Mouse (Mus musculus) testis, postnatal 14 days (tissue): Measurements from ENCODE around the gene Ank3.
A peak's percentile ranks its signal among the peaks of the same experiment; 100 is the strongest.

Experiments
- DNase-seq: peaks from one replicate; pipeline ENCODE4 v3.0.0; 2021; ENCODE audit warnings: low spot score

Ank3 gene

DNA sequence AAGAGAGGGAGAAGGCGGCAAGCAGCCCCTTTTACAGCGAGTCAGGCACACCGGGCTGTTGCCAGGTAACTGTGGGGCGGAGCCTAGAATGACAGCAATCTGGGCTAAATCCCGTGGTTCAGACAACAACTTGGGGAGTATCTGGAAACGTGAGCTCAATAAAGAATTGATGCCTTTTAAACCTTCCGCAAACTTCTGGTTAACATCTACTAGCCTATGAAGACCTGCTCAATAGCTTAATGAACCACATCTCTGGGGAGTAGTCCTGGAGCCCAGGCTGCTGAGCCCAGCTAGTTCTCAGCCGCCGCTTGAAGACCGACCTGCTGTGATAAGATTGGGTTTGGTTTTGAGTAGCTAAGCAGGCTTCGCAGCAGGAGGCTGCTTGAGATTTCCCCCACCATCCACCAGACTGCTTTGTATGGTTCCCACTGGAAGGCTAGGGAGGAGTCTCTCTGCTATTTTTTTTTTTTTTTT lies 175.7 kb downstream of the Ank3 start:
- no peak for DNase-seq

DNA sequence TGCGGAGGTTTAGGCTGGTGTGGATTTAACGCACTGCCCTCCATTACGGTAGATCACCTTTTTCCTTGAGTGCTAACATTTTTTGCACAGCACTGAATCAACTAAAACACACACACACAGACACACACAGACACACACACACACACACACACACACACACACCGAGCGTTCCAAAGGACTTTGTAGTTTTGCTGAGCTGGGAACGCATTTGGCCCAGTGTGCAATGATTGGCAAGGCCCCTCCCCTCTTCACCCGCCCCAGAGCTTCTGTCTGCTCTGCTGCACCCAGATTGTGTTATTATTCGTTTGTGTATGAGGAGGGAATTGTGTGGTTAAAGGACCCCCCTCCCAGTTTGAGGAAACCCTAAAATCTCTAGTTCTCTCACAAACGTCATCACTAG lies 176.3 kb downstream of the Ank3 start:
- DNase-seq, result no peak

DNA sequence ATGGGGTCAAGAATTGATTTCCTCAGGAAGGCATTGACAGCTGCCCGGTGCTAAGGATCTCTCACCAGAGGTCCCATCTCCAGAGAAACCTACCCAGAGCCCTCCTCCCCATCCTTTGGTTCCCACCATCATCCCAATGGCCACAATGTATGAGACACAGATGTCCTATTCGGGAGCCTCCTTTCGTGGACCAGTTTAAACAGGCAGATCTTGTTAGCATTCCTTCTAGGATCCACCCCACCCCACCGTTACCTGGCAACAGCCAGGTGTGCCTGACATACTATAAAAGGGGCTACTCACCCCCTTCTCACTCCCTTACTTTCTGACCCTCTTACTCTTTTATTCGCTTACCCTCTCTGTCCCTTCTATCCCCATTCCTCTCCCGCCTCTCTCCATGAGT lies 176.9 kb downstream of the Ank3 start:
- no peak for DNase-seq

DNA sequence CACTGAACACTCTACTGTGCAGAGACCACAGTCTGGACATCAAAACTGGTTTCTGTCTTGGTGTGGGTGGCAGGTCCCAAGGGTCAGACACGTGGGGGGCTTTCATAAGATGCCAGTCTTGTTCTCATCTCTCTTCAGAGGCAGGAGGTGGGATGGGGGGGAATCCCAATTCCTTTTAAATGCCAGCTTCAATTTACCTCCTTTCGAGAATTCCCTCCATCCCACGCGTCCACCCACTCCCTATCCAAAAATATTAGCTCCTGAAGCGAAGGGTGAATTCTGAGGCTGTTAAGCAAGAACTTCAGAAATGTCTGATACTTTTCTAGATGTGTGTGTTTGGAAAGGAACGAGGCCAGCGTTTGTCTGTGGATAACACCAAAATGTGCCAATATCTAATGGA lies 177.7 kb downstream of the Ank3 start:
- DNase-seq, result no peak

DNA sequence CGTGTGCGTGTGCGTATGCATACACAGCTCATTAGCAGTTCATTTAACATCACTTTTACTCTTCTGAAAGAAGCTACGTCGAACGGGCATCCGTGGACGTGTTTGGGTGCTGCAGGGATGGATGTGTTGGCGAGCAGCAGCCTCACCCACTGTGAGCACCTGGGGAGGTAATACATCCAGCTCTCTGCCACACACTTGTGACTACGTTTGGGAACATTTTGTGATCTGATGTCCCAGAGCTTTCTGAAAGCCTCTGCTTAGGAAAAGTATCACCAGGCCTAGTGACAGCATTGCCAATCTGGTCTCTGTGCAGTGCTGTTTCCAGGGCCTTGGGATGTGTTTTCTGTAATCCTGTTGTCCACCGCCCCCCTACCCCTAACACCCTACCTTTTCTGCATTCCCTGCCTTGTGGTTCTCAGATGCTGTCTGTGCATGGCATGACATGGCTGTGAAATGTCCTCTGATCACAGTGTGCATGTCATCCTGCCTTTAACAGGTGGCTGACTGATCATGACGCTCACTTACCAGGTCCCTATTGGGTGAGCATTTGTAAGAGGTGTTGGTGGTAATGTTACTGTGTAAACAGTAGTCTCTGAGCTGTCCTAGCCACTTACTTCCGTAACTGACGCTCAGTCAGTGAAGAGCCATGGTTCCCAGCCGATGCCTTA lies 178.6 kb downstream of the Ank3 start:
- DNase-seq, result no peak

DNA sequence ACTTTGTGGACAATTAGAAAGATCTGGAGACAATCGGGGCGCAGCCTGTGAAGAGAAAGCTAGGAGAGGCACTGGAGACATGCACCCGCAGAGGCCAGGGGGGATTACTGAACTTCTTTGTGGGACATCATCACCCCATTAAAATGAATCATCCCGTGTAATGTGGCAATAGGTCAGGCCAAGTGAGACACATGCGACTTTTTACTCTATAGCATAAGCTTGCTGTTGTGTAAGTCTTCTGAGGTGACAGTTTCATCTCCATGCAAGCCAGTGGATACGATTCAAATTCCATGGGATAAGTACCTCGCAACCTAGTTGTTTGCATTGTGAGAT lies 179.1 kb downstream of the Ank3 start:
- DNase-seq, result no peak

DNA sequence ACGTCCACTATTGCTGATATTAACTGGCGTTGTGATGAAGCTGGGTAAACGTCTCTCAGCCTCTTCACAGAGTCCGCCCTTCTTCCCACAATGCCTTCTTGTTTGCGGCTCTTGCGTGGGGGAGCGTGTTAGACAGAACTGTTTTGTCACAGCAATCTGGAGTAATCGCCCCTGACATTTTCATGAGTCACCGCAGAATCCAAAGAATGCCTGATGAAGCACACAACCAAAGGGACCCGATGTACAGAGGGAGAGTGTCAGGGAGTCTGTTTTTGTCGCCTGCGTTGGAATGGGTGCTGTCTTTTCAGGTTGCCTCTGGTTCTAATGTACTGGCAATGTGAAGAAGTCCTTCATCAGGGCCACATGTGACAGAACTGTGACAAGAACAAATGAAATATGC lies 181.0 kb downstream of the Ank3 start:
- peak; percentile 37 for DNase-seq

GRCm38 (mm10) chr10:69581525-69581924 lies 183.0 kb downstream of the Ank3 start:
- no peak for DNase-seq

GRCm38 (mm10) chr10:69583874-69584481 lies 185.4 kb downstream of the Ank3 start:
- DNase-seq, result peak; percentile 23

- DNase-seq, result no peak
Observed at GRCm38 (mm10) chr10:69584566-69584965, 186.0 kb downstream of the Ank3 start.

- DNase-seq, result no peak
Observed at GRCm38 (mm10) chr10:69585271-69585670, 186.7 kb downstream of the Ank3 start.

DNA sequence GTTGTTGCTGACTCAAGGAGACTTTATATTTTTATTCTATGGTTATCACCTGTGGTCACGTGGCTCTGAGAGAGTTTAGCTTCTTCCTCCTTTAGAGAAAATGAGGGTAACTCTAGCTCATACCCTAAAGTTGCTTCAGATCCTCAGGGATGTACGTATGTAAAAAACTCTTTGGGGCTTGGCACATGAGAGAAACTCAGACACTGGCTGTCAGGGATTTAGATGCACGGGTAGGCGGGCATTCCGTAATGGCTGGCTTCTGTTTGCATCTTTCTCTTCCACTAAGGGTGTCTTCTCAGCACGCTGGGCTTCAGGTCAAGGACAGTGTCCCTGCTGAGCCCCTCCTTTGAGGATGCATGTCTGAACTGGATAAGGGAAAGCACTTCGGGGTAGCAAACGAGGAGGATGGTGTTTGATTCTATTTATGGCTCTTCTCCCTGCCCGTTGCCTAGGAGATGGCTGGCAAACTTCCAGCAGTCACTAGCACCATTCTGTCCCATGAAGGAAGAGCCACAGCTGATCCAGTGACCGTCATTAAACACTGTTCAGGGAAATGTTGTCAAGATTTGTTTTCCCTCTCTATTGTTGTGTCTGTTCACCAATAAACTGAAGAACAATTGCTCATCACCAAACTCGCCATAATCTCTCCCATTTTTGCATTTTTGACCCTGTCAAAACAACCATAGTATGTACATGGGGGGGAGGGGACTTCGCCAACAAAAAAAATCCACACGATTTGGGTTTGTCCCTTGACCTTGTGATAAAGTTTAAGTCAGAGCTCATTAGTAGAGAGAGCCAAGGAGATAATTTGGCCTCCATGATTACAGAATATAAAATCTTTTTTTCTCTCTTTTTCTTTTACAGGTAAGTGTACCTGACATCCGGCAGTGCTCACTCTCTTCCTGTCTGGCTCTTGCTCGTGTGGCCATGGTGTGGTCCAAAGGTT lies 195.9 kb downstream of the Ank3 start:
- peak; percentile 46 for DNase-seq

DNA sequence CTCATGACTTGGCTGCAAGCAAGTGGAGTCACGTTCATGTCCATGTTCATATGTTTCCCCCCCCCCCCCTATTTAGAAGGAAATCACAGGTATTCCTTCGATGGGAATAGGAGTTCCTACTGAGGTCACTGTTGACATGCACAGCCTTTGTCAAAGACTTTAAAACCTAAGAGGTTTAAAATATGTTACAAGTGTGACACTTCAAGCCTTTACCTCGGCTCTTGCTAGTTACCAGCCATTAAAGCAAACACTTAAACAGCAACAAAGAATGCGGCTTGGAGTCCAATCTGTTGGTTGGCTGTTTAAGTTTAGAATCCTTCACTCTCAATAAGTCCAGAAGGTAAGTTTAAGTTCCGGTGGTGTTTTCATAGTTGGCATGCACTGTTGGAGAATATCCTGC lies 196.9 kb downstream of the Ank3 start:
- no peak for DNase-seq

DNA sequence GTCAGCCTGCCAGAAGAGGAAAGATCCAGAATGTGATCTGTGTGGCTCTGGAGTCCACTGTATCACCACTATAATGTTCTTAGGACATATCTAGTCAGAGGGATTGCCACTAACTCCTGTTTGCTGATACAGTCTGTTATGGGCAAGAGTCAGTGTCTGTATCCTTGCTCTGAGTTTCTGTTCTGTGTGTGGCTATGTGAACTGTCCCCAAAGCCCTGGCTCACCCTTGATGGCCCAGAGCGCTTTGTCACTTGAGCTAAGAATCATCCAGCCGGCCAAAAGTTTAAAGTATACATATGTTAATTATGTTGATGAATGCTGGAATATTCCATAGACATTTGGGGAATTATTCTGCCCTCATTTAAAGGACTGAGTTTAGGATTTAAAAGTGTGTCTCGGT lies 202.9 kb downstream of the Ank3 start:
- no peak for DNase-seq

- DNase-seq, result no peak
Observed at GRCm38 (mm10) chr10:69602711-69603110, 204.1 kb downstream of the Ank3 start.

- no peak for DNase-seq
Observed at GRCm38 (mm10) chr10:69604609-69605008, 206.0 kb downstream of the Ank3 start.

GRCm38 (mm10) chr10:69605211-69605610 lies 206.6 kb downstream of the Ank3 start:
- DNase-seq, result no peak

- DNase-seq, result no peak
Observed at GRCm38 (mm10) chr10:69607611-69608119, 209.1 kb downstream of the Ank3 start.

GRCm38 (mm10) chr10:69611314-69611713 lies 212.7 kb downstream of the Ank3 start:
- no peak for DNase-seq

GRCm38 (mm10) chr10:69611839-69612340 lies 213.3 kb downstream of the Ank3 start:
- no peak for DNase-seq

DNA sequence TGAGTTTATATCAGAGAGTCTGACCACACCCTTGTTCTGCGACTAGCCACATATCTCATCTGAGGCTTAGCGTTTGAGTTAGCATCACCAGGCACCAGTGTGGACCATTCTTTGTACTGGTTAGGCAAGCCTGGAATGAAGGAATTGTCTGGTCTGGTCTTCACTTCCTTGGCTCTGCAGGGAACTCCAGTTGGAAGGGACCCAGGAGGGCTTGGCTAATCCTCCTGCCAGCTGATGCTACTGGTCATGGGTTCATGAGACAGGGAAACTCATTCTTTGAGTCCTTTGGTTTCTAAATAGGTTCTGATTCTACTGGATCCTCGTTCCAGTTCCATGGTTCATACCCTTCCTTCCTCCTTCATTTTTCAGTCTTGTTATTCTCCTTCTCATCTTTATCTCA lies 218.4 kb downstream of the Ank3 start:
- no peak for DNase-seq

DNA sequence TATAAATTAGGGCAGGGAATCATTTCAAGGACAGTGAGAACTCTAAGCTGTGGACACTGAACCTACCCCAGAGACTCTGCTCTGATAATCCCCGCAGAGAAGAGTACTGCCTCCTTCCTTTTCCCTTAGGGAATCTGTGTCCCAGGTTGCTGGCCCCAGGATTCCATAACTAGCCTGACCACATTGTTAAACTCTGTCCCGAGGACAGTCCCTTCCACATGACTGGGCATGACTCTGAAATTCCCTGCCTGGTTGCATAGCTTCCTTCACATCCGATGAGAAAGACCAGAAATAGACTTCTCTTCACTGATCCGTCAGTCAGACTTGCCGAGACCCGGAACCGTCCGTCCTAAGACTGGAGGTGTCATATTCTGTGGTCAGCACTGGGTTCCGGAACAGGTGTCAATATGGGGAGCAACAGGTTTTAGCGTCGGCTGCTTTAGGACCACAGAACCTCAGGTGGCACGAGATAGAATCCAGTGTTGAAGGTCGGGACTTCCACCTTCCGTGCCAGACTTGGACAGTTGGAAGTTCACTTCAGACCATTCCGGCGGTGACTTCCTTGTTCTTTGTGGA lies 219.1 kb downstream of the Ank3 start:
- no peak for DNase-seq
